Mouse (Mus musculus): Measurements from ENCODE around the gene Tmem56. TPM values are rescaled to one million over a fixed set of nuclear protein-coding genes. Genes with fewer than 3 reads are reported as not detected.
A peak's percentile ranks its signal among the peaks of the same experiment; 100 is the strongest.

The Tmem56 gene
- total and polyA plus RNA-seq, 3 experiments, result 0.32 to 0.39 TPM; not detected in 1

- H3K27ac ChIP-seq (ENCODE audit: control insufficient read depth, low read depth, low read length), result no peak overlapping the region
These were observed 111.0 kb downstream of the Tmem56 start for GRCm38 (mm10) chr3:121171872-121172265.

DNA sequence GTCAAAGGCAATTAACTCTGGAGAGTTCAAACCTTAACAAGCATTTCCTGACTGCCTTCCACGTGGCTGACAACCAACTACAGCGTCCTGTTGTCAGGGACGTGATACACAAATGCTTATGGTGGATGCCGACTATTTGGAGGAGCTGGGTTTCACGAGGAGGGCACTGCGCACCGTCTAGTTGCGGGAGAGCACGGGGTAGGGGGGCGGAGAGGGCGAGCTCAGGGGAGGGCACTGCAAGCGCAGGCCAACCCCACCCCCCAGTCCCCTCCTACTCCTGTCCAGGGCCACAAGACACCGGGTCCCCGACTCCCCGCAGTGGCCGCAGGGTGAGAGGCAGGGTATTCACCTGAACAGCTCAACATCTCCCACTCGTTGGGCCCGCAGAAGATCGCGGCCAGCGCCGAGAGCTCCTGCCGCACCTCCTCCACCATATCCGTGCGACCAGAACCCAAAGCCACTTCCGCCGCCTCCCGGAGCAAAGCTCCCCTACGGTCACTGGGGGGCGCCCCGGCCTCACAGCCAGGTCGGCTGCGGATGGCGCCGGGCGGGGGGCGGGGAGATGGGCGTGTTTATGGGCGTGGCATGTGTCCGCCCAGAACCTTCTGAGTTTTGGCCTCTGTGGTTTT is 111.5 kb downstream of the Tmem56 start, which contains the start of gene Rwdd3:
TSS of gene Rwdd3 (minus strand) at position 453 of the 629 bp plus-strand sequence.
- H3K9ac ChIP-seq (ENCODE audit: control insufficient read depth, low read depth, low read length, poor library complexity, severe bottlenecking), result peak within 1 kb of the TSS; percentile 85
- peak within 1 kb of the TSS; percentile 76 to 86 for H3K4me3 ChIP-seq (ENCODE audit: control insufficient read depth in 1 of 2, insufficient read depth in 1 of 2, low read depth in 2 of 2, low read length in 2 of 2)
- H3K9me3 ChIP-seq (replicated peaks; ENCODE audit: insufficient read depth, low read length), result no peaks in the 10 kb centered on the region
- peaks cover 10 to 15% of the 10 kb centered on the region in 2 experiments; a peak in 3 of 4 replicates for H3K4me1 ChIP-seq (ENCODE audit: control insufficient read depth in 1 of 2, insufficient read depth in 2 of 2, low read length in 2 of 2)
- no peaks in the 10 kb centered on the region for H3K27me3 ChIP-seq (ENCODE audit: control insufficient read depth in 1 of 2, insufficient read depth in 2 of 2, low read length in 2 of 2)
- peaks cover 2% of the 10 kb centered on the region; the same call in 1 of the 2 replicates for H3K79me2 ChIP-seq (ENCODE audit: control insufficient read depth, insufficient read depth, low read length, poor library complexity)
- H3K36me3 ChIP-seq (ENCODE audit: control insufficient read depth in 1 of 2, insufficient read depth in 2 of 2, low read length in 2 of 2), result peaks cover 0 to 19% of the 10 kb centered on the region in 2 experiments; a peak in 2 of 4 replicates
- peak within 1 kb of the TSS; percentile 90 for H3K27ac ChIP-seq (ENCODE audit: control insufficient read depth, low read depth, low read length)
- DNase-seq (ENCODE audit: low read depth, low spot score), result peak; percentile 95
- TF ChIP-seq USF1 (IDR thresholded peaks at IDR 0.05; ENCODE audit: low read depth, low read length) (peak; percentile 44; the same call in 1 of the 2 replicates), EP300 (IDR thresholded peaks at IDR 0.05; ENCODE audit: low read depth in 1 of 2, low read length in 2 of 2) (no peak; a peak in 1 of 4 replicates), MYB (IDR thresholded peaks at IDR 0.05; ENCODE audit: low read depth, low read length) (no peak), MXI1 (IDR thresholded peaks at IDR 0.05; ENCODE audit: low read depth, low read length) (peak; percentile 97), MEF2A (IDR thresholded peaks at IDR 0.05; ENCODE audit: extremely low read depth, insufficient replicate concordance, low read depth, low read length, poor library complexity, severe bottlenecking) (no peak), JUND (IDR thresholded peaks at IDR 0.05; ENCODE audit: low read depth, low read length) (no peak), KAT2A (conservative IDR thresholded peaks at IDR 0.05; ENCODE audit: low read depth, low read length) (no peak; the same call in 1 of the 2 replicates), ZKSCAN1 (IDR thresholded peaks at IDR 0.05; ENCODE audit: low read depth, low read length) (no peak), ELF1 (IDR thresholded peaks at IDR 0.05; ENCODE audit: low read depth, low read length) (peak; percentile 82), MAX (IDR thresholded peaks at IDR 0.05; ENCODE audit: low read length) (peak; percentile 80), RCOR1 (IDR thresholded peaks at IDR 0.05; ENCODE audit: low read depth, low read length) (no peak), SIN3A (IDR thresholded peaks at IDR 0.05; ENCODE audit: low read length) (peak; percentile 89), CTCF (IDR thresholded peaks at IDR 0.05 in 2 of 3, conservative IDR thresholded peaks at IDR 0.05 in 1 of 3; ENCODE audit: control insufficient read depth in 1 of 3, insufficient read depth in 1 of 3, low read depth in 2 of 3, low read length in 3 of 3, poor library complexity in 1 of 3, severe bottlenecking in 1 of 3) (peak in 2 of 3 experiments; percentile 94 to 98; a peak in 5 of 6 replicates), ZMIZ1 (IDR thresholded peaks at IDR 0.05; ENCODE audit: low read depth, low read length) (no peak), MYC (IDR thresholded peaks at IDR 0.05; ENCODE audit: low read depth, low read length) (peak; percentile 61; the same call in 1 of the 2 replicates), TBP (IDR thresholded peaks at IDR 0.05; ENCODE audit: low read depth, low read length) (no peak), ETS1 (IDR thresholded peaks at IDR 0.05; ENCODE audit: low read depth, low read length) (peak; percentile 55), E2F4 (IDR thresholded peaks at IDR 0.05; ENCODE audit: borderline replicate concordance, low read depth, low read length) (no peak), MAZ (IDR thresholded peaks at IDR 0.05; ENCODE audit: low read depth, low read length) (peak; percentile 87), TAL1 (IDR thresholded peaks at IDR 0.05; ENCODE audit: low read length) (peak; percentile 28; the same call in 1 of the 2 replicates), GATA1 (IDR thresholded peaks at IDR 0.05; ENCODE audit: low read depth, low read length) (no peak), CHD1 (IDR thresholded peaks at IDR 0.05; ENCODE audit: low read depth, low read length) (no peak), ZC3H11A (IDR thresholded peaks at IDR 0.05; ENCODE audit: low read depth, low read length) (peak; percentile 44; the same call in 1 of the 2 replicates), POLR2AphosphoS2 (IDR thresholded peaks at IDR 0.05; ENCODE audit: low read length) (no peak)

More at GRCm38 (mm10) chr3:121171872-121172265, 111.0 kb downstream of the Tmem56 start:
- H3K4me1 ChIP-seq (ENCODE audit: control insufficient read depth in 1 of 2, insufficient read depth in 2 of 2, low read length in 2 of 2), result peaks cover 10 to 15% of the 10 kb centered on the region in 2 experiments; a peak in 3 of 4 replicates
- H3K79me2 ChIP-seq (ENCODE audit: control insufficient read depth, insufficient read depth, low read length, poor library complexity), result peaks cover 2% of the 10 kb centered on the region; the same call in 1 of the 2 replicates
- H3K9ac ChIP-seq (ENCODE audit: control insufficient read depth, low read depth, low read length, poor library complexity, severe bottlenecking), result peak overlapping the region; percentile 57
- no peak for TF ChIP-seq MAX (IDR thresholded peaks at IDR 0.05; ENCODE audit: low read length)
- TF ChIP-seq MYC (IDR thresholded peaks at IDR 0.05; ENCODE audit: low read depth, low read length), result 0 out of 2 replicates have a peak, but pooled peaks have one; percentile 26
- TF ChIP-seq SIN3A (IDR thresholded peaks at IDR 0.05; ENCODE audit: low read length), result no peak
- no peak for TF ChIP-seq CHD1 (IDR thresholded peaks at IDR 0.05; ENCODE audit: low read depth, low read length)
- no peak for TF ChIP-seq GABPA (IDR thresholded peaks at IDR 0.05; ENCODE audit: low read depth, low read length)
- TF ChIP-seq NRF1 (IDR thresholded peaks at IDR 0.05; ENCODE audit: insufficient read depth, low read depth, low read length, poor library complexity, severe bottlenecking), result no peak
- TF ChIP-seq MAFK (IDR thresholded peaks at IDR 0.05; ENCODE audit: borderline replicate concordance, low read depth, low read length), result no peak
- TF ChIP-seq POLR2A (IDR thresholded peaks at IDR 0.05; ENCODE audit: control insufficient read depth in 1 of 2, insufficient read depth in 1 of 2, low read depth in 1 of 2, low read length in 2 of 2, poor library complexity in 1 of 2), result no peak
- TF ChIP-seq NELFE (IDR thresholded peaks at IDR 0.05; ENCODE audit: low read depth, low read length), result no peak
- no peak for TF ChIP-seq GATA1 (IDR thresholded peaks at IDR 0.05; ENCODE audit: low read depth, low read length)
- TF ChIP-seq ZMIZ1 (IDR thresholded peaks at IDR 0.05; ENCODE audit: low read depth, low read length), result 0 out of 2 replicates have a peak, but pooled peaks have one; percentile 46
- TF ChIP-seq TBP (IDR thresholded peaks at IDR 0.05; ENCODE audit: low read depth, low read length), result no peak
- TF ChIP-seq JUND (IDR thresholded peaks at IDR 0.05; ENCODE audit: low read depth, low read length), result no peak
- no peak for TF ChIP-seq POLR2AphosphoS5 (IDR thresholded peaks at IDR 0.05; ENCODE audit: borderline replicate concordance, low read depth, low read length)
- no peak for TF ChIP-seq UBTF (IDR thresholded peaks at IDR 0.05; ENCODE audit: borderline replicate concordance, insufficient read depth, low read depth, low read length)
- TF ChIP-seq POLR2AphosphoS2 (IDR thresholded peaks at IDR 0.05; ENCODE audit: low read length), result no peak
- no peak for TF ChIP-seq MEF2A (IDR thresholded peaks at IDR 0.05; ENCODE audit: extremely low read depth, insufficient replicate concordance, low read depth, low read length, poor library complexity, severe bottlenecking)
- DNase-seq (ENCODE audit: low read depth, low spot score), result no peak
- peak overlapping the region; percentile 48 to 71 for H3K4me3 ChIP-seq (ENCODE audit: control insufficient read depth in 1 of 2, insufficient read depth in 1 of 2, low read depth in 2 of 2, low read length in 2 of 2)
- no peaks in the 10 kb centered on the region; a peak in 1 of 4 replicates for H3K27me3 ChIP-seq (ENCODE audit: control insufficient read depth in 1 of 2, insufficient read depth in 2 of 2, low read length in 2 of 2)
- H3K9me3 ChIP-seq (replicated peaks; ENCODE audit: insufficient read depth, low read length), result no peaks in the 10 kb centered on the region
- H3K36me3 ChIP-seq (ENCODE audit: control insufficient read depth in 1 of 2, insufficient read depth in 2 of 2, low read length in 2 of 2), result peaks cover 0 to 19% of the 10 kb centered on the region in 2 experiments; a peak in 2 of 4 replicates
